Mouse (Mus musculus): ENCODE measurements around the gene Hyal3.
A peak's percentile ranks its signal among the peaks of the same experiment; 100 is the strongest.

Gene Hyal3

DNA sequence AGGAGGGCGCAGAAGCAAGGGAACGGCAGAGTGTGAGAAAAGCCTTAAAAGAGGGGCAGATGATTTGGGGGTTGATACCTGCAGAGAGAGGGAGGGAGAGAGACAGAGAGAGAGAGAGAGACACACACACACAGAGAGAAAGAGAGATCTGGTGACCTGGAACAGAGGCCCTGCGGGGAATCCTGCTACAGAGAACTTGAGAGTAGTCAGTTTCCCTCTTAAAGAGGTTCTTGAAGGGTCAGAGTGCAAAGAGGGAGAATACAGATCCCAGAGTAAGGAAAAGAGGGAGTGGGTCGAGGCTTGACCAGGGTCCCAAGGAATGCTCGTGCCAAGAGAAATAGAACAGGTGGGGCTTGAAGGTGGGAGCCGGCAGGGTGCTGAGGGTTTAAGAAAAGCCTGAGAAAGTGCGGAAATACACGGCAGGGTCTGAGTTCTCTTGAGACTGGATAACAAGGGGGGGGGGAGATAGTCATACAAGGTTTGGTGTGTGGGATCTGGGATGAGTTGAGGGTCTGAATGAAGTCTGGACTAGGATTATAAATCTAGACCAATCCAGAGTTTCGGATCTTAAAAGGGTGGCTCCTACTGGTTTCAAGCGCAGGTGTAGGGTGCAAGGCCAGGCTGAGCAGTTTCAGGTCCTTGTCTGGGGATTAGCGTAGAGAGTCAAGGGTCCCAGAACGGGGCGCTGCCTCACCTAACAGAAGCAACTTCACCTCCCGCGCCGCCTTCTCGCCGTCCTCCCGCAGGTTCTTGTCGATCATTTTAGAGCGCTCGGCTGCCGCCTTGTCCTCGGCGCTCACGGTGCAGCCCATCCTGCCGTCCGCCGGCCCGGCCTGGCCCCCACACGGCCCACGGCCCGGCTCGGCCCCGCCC lies 54.0 kb downstream of the Hyal3 start:
- peak in 1 of 2 experiments; percentile 35 for DNase-seq (ENCODE audit: low spot score in 2 of 2)

- DNase-seq (ENCODE audit: low spot score in 2 of 2): peak; percentile 92 to 93
Observed at GRCm38 (mm10) chr9:107635279-107636028, 54.8 kb downstream of the Hyal3 start, which contains the start of gene Gnai2. TSS of gene Gnai2 (minus strand) at chr9:107635367.

Measured in right cerebral cortex, adult 2 months (tissue).